Mouse (Mus musculus) kidney, embryonic 15.5 days (tissue): ENCODE measurements around the gene Thap2. TPM values are rescaled to one million over a fixed set of nuclear protein-coding genes. Genes with fewer than 3 reads are reported as not detected.

Experiments
- ATAC-seq: fragments of 200-750 bp; cut with Nextera tagmentation; replicated peaks from 2 replicates; pipeline ENCODE4 v1.8.0; 2017; ENCODE audit warnings: moderate TSS enrichment; ENCODE audit not compliant: low FRiP score
- H3K27ac ChIP-seq: fragments of 300-500 bp; sonication (generic); 2 replicates; pipeline ENCODE4 v1.5.1; 2015; ENCODE audit warnings: mild to moderate bottlenecking, inconsistent platforms
- H3K27me3 ChIP-seq: fragments of 300-500 bp; sonication (generic); 2 replicates; pipeline ENCODE4 v1.6.1; 2015; ENCODE audit warnings: inconsistent platforms
- H3K36me3 ChIP-seq: fragments of 300-500 bp; sonication (generic); 2 replicates; pipeline ENCODE4 v1.6.1; 2015; ENCODE audit warnings: inconsistent platforms
- H3K4me1 ChIP-seq: fragments of 300-500 bp; sonication (generic); 2 replicates; pipeline ENCODE4 v1.6.1; 2015; ENCODE audit warnings: inconsistent platforms
- H3K4me2 ChIP-seq: fragments of 300-500 bp; sonication (generic); 2 replicates; pipeline ENCODE4 v1.6.1; 2015; ENCODE audit warnings: moderate library complexity, mild to moderate bottlenecking, inconsistent platforms
- H3K4me3 ChIP-seq: fragments of 300-500 bp; sonication (generic); replicated peaks from 2 replicates; pipeline ENCODE4 v1.5.1; 2015; ENCODE audit warnings: mild to moderate bottlenecking, inconsistent platforms
- H3K9ac ChIP-seq: fragments of 300-500 bp; sonication (generic); 2 replicates; pipeline ENCODE4 v1.6.1; 2015; ENCODE audit warnings: mild to moderate bottlenecking, inconsistent platforms
- H3K9me3 ChIP-seq: fragments of 300-500 bp; sonication (generic); replicated peaks from 2 replicates; pipeline ENCODE4 v1.6.1; 2016; ENCODE audit warnings: inconsistent platforms
- WGBS: fragments of 180-500 bp; shearing (Covaris S2); methylation state at CpG from one replicate; pipeline ENCODE4 v1.1.7; 2015; ENCODE audit warnings: mixed read lengths; 5-methylcytosine and 5-hydroxymethylcytosine counted together
- polyA plus RNA-seq: library from polyadenylated mRNA; unstranded; fragments of >200 nt; fragmentation: Nextera tagmentation; extraction: Ambion mirVana; gene quantifications from 2 replicates; pipeline ENCODE4 v1.2.1, GENCODE M21; 2015

Thap2 gene
- polyA plus RNA-seq, 1 experiment from 2014 or later = 24.0 TPM

GRCm38 (mm10) chr10:115349509-115349908 lies 34.7 kb downstream of the Thap2 start:
- H3K9ac ChIP-seq = no peak overlapping the region
- no peak overlapping the region for H3K27ac ChIP-seq
- H3K4me2 ChIP-seq = no peak overlapping the region
- peak; percentile 68 for ATAC-seq
- 0 out of 2 replicates have a peak, but pooled peaks cover 3% of the 10 kb centered on the region for H3K4me1 ChIP-seq
- H3K4me3 ChIP-seq = no peak overlapping the region
- H3K9me3 ChIP-seq = no peaks in the 10 kb centered on the region
- H3K36me3 ChIP-seq = peaks cover 15% of the 10 kb centered on the region
- no peaks in the 10 kb centered on the region for H3K27me3 ChIP-seq
- WGBS = 73% methylated on average over 7 of the region's 7 CpGs

GRCm38 (mm10) chr10:115349029-115349428 lies 35.2 kb downstream of the Thap2 start:
- ATAC-seq = peak; percentile 58; the same call in 1 of the 2 replicates
- WGBS = 68% methylated on average over 10 of the region's 10 CpGs

GRCm38 (mm10) chr10:115348131-115348530 lies 36.1 kb downstream of the Thap2 start:
- Histone ChIP-seq H3K27me3 (no peaks in the 10 kb centered on the region), H3K9me3 (no peaks in the 10 kb centered on the region), H3K4me1 (0 out of 2 replicates have a peak, but pooled peaks cover 3% of the 10 kb centered on the region), H3K36me3 (peaks cover 18% of the 10 kb centered on the region), H3K27ac (no peak overlapping the region), H3K4me3 (no peak overlapping the region), H3K4me2 (no peak overlapping the region), H3K9ac (no peak overlapping the region)
- no peak for ATAC-seq
- WGBS = 85% methylated on average over 6 of the region's 6 CpGs

More at GRCm38 (mm10) chr10:115349029-115349428, 35.2 kb downstream of the Thap2 start:
- Histone ChIP-seq H3K36me3 (peaks cover 15% of the 10 kb centered on the region), H3K4me1 (0 out of 2 replicates have a peak, but pooled peaks cover 3% of the 10 kb centered on the region), H3K27ac (no peak overlapping the region; the same call in 1 of the 2 replicates), H3K9me3 (no peaks in the 10 kb centered on the region), H3K4me3 (no peak overlapping the region), H3K27me3 (no peaks in the 10 kb centered on the region), H3K9ac (no peak overlapping the region), H3K4me2 (no peak overlapping the region)

DNA sequence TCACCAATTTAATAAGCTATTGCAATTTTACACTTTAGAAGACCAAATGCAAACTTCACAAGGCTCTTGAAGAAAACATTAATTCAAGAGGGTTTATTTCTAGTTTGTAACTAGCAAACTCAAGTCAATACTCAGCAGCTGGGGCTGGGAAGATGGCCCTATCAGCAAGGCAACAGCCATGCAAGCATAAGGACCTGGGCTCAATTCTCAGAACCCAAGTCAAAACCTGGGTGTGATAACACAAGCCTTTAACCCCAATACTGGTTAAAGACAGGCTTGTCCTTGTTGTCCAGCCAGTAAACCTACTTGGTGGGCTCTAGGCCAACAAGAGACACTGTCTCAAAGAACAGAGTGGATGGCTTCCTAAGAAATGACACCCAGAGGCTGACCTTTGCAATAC lies 37.8 kb downstream of the Thap2 start:
- H3K9ac ChIP-seq = no peak overlapping the region
- 0 out of 2 replicates have a peak, but pooled peaks cover 3% of the 10 kb centered on the region for H3K4me1 ChIP-seq
- H3K36me3 ChIP-seq = peaks cover 31% of the 10 kb centered on the region
- H3K27ac ChIP-seq = no peak overlapping the region
- ATAC-seq = no peak
- no peaks in the 10 kb centered on the region for H3K27me3 ChIP-seq
- no peaks in the 10 kb centered on the region for H3K9me3 ChIP-seq
- H3K4me3 ChIP-seq = no peak overlapping the region
- H3K4me2 ChIP-seq = no peak overlapping the region

- ATAC-seq = no peak
- Histone ChIP-seq H3K4me1 (no peaks in the 10 kb centered on the region), H3K27ac (no peak overlapping the region), H3K27me3 (no peaks in the 10 kb centered on the region), H3K9me3 (no peaks in the 10 kb centered on the region), H3K9ac (no peak overlapping the region), H3K4me2 (no peak overlapping the region), H3K36me3 (peaks cover 44% of the 10 kb centered on the region), H3K4me3 (no peak overlapping the region)
- 93% methylated on average over 4 of the region's 4 CpGs for WGBS
Measured at GRCm38 (mm10) chr10:115342771-115343425, 41.3 kb downstream of the Thap2 start.

GRCm38 (mm10) chr10:115339820-115340328 lies 44.4 kb downstream of the Thap2 start:
- no peak for ATAC-seq
- no peaks in the 10 kb centered on the region for H3K4me1 ChIP-seq
- no peaks in the 10 kb centered on the region for H3K27me3 ChIP-seq
- H3K9ac ChIP-seq = no peak overlapping the region
- peaks cover 31% of the 10 kb centered on the region for H3K36me3 ChIP-seq
- H3K4me3 ChIP-seq = no peak overlapping the region
- H3K4me2 ChIP-seq = no peak overlapping the region
- no peaks in the 10 kb centered on the region for H3K9me3 ChIP-seq
- 95% methylated on average over 7 of the region's 7 CpGs for WGBS
- no peak overlapping the region for H3K27ac ChIP-seq

- Histone ChIP-seq H3K27ac (no peak overlapping the region), H3K4me1 (no peaks in the 10 kb centered on the region), H3K4me3 (no peak overlapping the region), H3K9me3 (no peaks in the 10 kb centered on the region), H3K36me3 (peaks cover 19% of the 10 kb centered on the region), H3K27me3 (no peaks in the 10 kb centered on the region), H3K9ac (no peak overlapping the region), H3K4me2 (no peak overlapping the region)
- no peak for ATAC-seq
- 82% methylated on average over 4 of the region's 4 CpGs for WGBS
Measured at GRCm38 (mm10) chr10:115336901-115337300, 47.3 kb downstream of the Thap2 start.

DNA sequence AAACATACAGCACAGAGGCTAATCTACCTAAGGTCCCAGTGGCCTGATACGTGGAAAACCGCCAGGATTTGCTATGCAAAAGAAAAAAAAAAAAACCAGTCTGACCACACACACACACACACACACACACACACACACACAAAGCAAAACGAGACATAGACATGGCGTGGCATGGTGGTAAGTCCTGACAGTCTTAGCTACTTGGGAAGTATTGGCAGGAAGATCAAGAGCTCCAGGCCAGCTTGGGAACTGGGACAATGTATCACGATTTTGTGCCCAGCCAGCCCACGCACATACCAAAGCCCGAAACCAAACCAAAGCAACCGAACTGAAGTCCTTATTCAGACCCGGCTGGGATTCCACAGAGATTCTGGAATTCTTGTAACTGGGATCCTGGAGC lies 50.7 kb downstream of the Thap2 start:
- H3K27ac ChIP-seq = no peak overlapping the region
- H3K9ac ChIP-seq = no peak overlapping the region
- H3K4me3 ChIP-seq = no peak overlapping the region
- no peaks in the 10 kb centered on the region for H3K36me3 ChIP-seq
- WGBS = 81% methylated on average over 9 of the region's 9 CpGs
- no peak for ATAC-seq
- H3K4me1 ChIP-seq = no peaks in the 10 kb centered on the region
- H3K27me3 ChIP-seq = no peaks in the 10 kb centered on the region
- no peak overlapping the region for H3K4me2 ChIP-seq
- no peaks in the 10 kb centered on the region for H3K9me3 ChIP-seq

GRCm38 (mm10) chr10:115332997-115333396 lies 51.2 kb downstream of the Thap2 start:
- Histone ChIP-seq H3K4me3 (no peak overlapping the region), H3K4me2 (no peak overlapping the region), H3K27me3 (no peaks in the 10 kb centered on the region), H3K9ac (no peak overlapping the region), H3K27ac (no peak overlapping the region), H3K4me1 (no peaks in the 10 kb centered on the region), H3K36me3 (no peaks in the 10 kb centered on the region), H3K9me3 (no peaks in the 10 kb centered on the region)
- ATAC-seq = no peak
- WGBS = 87% methylated on average over 4 of the region's 4 CpGs

GRCm38 (mm10) chr10:115332420-115332952 lies 51.8 kb downstream of the Thap2 start:
- Histone ChIP-seq H3K4me3 (no peak overlapping the region), H3K4me1 (no peaks in the 10 kb centered on the region), H3K27me3 (no peaks in the 10 kb centered on the region), H3K27ac (no peak overlapping the region), H3K4me2 (no peak overlapping the region), H3K36me3 (no peaks in the 10 kb centered on the region), H3K9me3 (no peaks in the 10 kb centered on the region), H3K9ac (no peak overlapping the region)
- ATAC-seq = no peak
- 80% methylated on average over 8 of the region's 8 CpGs for WGBS

GRCm38 (mm10) chr10:115329010-115329530 lies 55.2 kb downstream of the Thap2 start:
- no peaks in the 10 kb centered on the region for H3K9me3 ChIP-seq
- H3K27me3 ChIP-seq = 0 out of 2 replicates have a peak, but pooled peaks cover 4% of the 10 kb centered on the region
- ATAC-seq = no peak
- no peak overlapping the region for H3K9ac ChIP-seq
- H3K4me2 ChIP-seq = no peak overlapping the region
- H3K36me3 ChIP-seq = no peaks in the 10 kb centered on the region
- H3K4me3 ChIP-seq = no peak overlapping the region
- WGBS = 83% methylated on average over 3 of the region's 3 CpGs
- no peaks in the 10 kb centered on the region for H3K4me1 ChIP-seq
- no peak overlapping the region for H3K27ac ChIP-seq

- Histone ChIP-seq H3K36me3 (no peaks in the 10 kb centered on the region), H3K4me2 (no peak overlapping the region), H3K9ac (no peak overlapping the region), H3K4me3 (no peak overlapping the region), H3K27ac (no peak overlapping the region), H3K9me3 (no peaks in the 10 kb centered on the region), H3K27me3 (0 out of 2 replicates have a peak, but pooled peaks cover 4% of the 10 kb centered on the region), H3K4me1 (no peaks in the 10 kb centered on the region)
- ATAC-seq = no peak
- 68% methylated on average over 6 of the region's 6 CpGs for WGBS
Measured at GRCm38 (mm10) chr10:115328514-115328913, 55.7 kb downstream of the Thap2 start.
